Mouse (Mus musculus): ENCODE results near the gene Dennd6b. TPM values are rescaled to one million over a fixed set of nuclear protein-coding genes. Genes with fewer than 3 reads are reported as not detected.
A peak's percentile ranks its signal among the peaks of the same experiment; 100 is the strongest.

Gene Dennd6b
- polyA plus RNA-seq, 1 experiment from 2014 or later: 62.2 TPM

DNA sequence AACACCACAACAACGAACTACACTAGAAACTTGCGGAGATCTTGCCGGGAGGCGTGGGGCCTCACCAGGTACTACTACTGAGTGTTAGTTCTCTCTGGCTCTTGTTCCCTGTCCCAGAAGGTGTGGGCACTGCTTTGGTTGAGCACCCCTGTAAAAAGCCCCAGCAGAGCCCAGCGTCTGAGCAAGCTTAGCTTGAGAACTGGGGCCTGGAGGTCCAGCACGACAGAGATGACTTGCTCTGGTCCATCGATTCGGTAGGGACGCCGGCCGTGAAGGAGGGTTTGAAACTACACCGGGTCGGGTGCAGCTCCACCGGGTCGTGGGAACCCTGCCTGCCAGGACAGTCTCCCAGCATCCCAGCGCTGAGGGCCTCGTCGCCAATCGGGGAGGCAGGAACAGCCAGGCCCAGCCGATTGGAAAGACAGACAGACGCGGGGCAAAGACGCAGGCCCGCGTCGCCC, 16.2 kb downstream of the Dennd6b start:
- no peaks in the 10 kb centered on the region for H3K27me3 ChIP-seq
- H3K36me3 ChIP-seq: no peaks in the 10 kb centered on the region
- H3K4me2 ChIP-seq (replicated peaks): peak overlapping the region; percentile 84
- H3K4me3 ChIP-seq: peak overlapping the region; percentile 93
- peak overlapping the region; percentile 96 for H3K9ac ChIP-seq (replicated peaks)
- peaks cover 90% of the 10 kb centered on the region for H3K4me1 ChIP-seq
- ATAC-seq (replicated peaks): peak; percentile 12; the same call in 1 of the 2 replicates
- no peaks in the 10 kb centered on the region for H3K9me3 ChIP-seq
- H3K27ac ChIP-seq (replicated peaks): peak overlapping the region; percentile 94
- WGBS: under 1% methylated on average over 25 of the region's 26 CpGs

GRCm38 (mm10) chr15:89179630-89179964, 16.7 kb downstream of the Dennd6b start:
- no peaks in the 10 kb centered on the region for H3K9me3 ChIP-seq
- H3K4me2 ChIP-seq (replicated peaks): peak overlapping the region; percentile 84
- no peaks in the 10 kb centered on the region for H3K36me3 ChIP-seq
- peaks cover 90% of the 10 kb centered on the region for H3K4me1 ChIP-seq
- H3K27me3 ChIP-seq: no peaks in the 10 kb centered on the region
- H3K27ac ChIP-seq (replicated peaks): peak overlapping the region; percentile 94
- peak overlapping the region; percentile 93 for H3K4me3 ChIP-seq
- H3K9ac ChIP-seq (replicated peaks): peak overlapping the region; percentile 96
- 2% methylated on average over 6 of the region's 6 CpGs for WGBS
- no peak for ATAC-seq (replicated peaks)

DNA sequence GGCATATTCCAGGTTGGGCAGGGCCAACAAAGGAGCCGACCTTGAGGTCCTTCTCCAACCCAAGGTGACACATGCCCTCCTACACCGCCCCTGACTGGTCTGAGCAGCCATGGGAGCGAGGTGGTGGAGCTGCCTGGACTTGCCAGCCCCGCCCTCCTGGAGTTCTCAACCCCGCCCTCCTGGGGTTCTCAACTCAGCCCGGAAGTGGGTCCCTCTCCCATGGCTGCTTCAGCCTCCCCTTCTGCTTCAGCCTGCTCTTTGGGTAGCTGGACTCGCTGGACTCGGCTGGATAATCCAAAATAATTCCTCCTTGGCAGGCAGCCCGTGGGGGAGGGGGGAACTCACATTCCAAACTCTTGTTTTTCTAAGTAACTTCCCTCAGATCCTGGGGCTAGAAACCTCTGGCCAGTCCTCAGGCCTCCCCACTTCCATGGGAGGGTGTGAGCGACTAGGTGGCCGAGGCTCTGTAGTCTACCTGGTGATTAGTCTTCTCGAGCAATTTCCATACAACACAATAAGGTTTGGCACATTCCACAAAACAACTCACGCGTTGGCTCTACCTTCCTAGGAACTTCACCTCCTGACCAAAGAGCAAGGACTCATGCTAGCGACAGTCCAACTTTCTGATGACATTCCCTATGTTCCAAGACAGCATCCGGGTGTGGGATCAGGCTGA, 17.2 kb downstream of the Dennd6b start:
- Histone ChIP-seq H3K36me3 (no peaks in the 10 kb centered on the region), H3K4me3 (peak overlapping the region; percentile 93), H3K27ac (replicated peaks) (peak overlapping the region; percentile 94), H3K9me3 (no peaks in the 10 kb centered on the region), H3K27me3 (no peaks in the 10 kb centered on the region), H3K4me1 (peaks cover 90% of the 10 kb centered on the region), H3K9ac (replicated peaks) (peak overlapping the region; percentile 96), H3K4me2 (replicated peaks) (peak overlapping the region; percentile 84)
- no peak for ATAC-seq (replicated peaks)
- whole genome bisulfite sequencing: under 1% methylated on average over 16 of the region's 16 CpGs

DNA sequence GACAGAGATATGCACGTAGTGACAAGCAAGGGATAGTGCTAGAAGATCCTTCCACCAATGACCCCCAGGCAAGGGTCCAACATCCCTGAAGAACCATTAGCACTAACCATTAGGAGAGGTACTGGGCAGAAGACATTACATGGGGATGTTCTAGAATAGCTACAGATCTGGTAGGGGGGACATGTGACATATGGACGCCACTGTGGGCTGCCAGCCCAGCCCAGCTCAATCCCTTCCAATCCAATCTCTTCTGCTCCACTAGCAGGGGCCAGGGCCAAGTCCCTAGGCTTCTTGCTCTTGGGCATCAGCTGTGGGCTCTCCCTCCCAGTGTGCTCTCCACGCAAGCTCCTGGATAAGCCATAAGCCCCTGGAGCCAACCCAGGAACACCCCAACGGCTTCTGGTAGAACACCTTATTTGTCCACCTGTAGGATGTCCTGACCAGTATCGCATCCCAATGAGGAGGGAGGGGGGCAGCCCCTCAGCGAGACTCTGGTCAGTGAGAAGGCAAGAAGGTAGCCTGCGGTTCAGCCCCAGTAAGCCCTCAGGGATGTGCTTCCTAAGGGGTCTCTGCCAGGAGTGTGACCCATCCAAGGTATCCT, 17.9 kb downstream of the Dennd6b start:
- H3K4me3 ChIP-seq: peak overlapping the region; percentile 93
- H3K4me2 ChIP-seq (replicated peaks): peak overlapping the region; percentile 84
- H3K9me3 ChIP-seq: no peaks in the 10 kb centered on the region
- H3K27ac ChIP-seq (replicated peaks): peak overlapping the region; percentile 94
- WGBS: 66% methylated on average over 7 of the region's 7 CpGs
- no peak for ATAC-seq (replicated peaks)
- no peaks in the 10 kb centered on the region for H3K27me3 ChIP-seq
- H3K36me3 ChIP-seq: no peaks in the 10 kb centered on the region
- peaks cover 91% of the 10 kb centered on the region for H3K4me1 ChIP-seq
- peak overlapping the region; percentile 96 for H3K9ac ChIP-seq (replicated peaks)

DNA sequence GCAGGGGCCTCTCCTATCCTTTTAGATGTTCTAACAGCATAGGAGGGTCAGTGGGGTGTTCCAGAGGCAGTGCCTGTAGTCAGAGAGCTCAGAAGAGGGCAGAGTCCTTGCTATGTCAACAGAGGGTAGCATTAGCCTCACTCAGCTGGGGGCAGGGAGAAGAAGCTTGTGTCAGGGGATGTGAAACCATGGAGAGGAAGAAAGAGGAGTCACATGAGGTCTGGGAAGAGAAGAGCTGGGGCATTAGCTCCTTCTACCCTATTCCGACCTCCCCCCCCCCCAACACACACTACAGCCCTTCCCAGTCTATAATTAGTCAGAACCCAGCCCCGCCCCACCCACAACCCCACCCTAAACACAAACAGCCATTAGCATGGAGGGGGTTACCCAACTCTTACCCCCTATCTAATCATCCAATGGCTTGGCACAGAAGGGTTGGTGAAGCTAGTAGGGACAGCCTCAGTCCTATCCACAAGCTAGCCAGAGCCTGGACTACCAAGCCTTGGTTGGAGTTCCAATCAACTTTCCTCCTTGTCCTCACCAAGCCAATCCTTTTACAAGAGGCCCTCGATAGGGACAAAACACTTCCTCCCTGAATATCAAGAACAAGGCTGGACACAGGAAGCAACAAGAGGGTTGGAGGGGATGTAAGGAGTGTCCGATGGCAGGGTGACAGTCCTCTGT, 18.6 kb downstream of the Dennd6b start:
- peak overlapping the region; percentile 94 for H3K27ac ChIP-seq (replicated peaks)
- 0 out of 2 replicates have a peak overlapping the region, but pooled peaks have one; percentile 22 for H3K9ac ChIP-seq (replicated peaks)
- H3K4me1 ChIP-seq: peaks cover 92% of the 10 kb centered on the region
- H3K27me3 ChIP-seq: no peaks in the 10 kb centered on the region
- H3K4me2 ChIP-seq (replicated peaks): peak overlapping the region; percentile 84
- H3K4me3 ChIP-seq: no peak overlapping the region; the same call in 1 of the 2 replicates
- no peak for ATAC-seq (replicated peaks)
- H3K9me3 ChIP-seq: no peaks in the 10 kb centered on the region
- no peaks in the 10 kb centered on the region for H3K36me3 ChIP-seq
- 68% methylated on average over 4 of the region's 4 CpGs for WGBS

GRCm38 (mm10) chr15:89177121-89177520, 19.2 kb downstream of the Dennd6b start:
- WGBS: 11% methylated on average over 5 of the region's 5 CpGs
- Histone ChIP-seq H3K4me2 (replicated peaks) (peak overlapping the region; percentile 84), H3K9me3 (no peaks in the 10 kb centered on the region), H3K36me3 (no peaks in the 10 kb centered on the region), H3K4me3 (no peak overlapping the region), H3K9ac (replicated peaks) (0 out of 2 replicates have a peak overlapping the region, but pooled peaks have one; percentile 22), H3K27me3 (no peaks in the 10 kb centered on the region), H3K27ac (replicated peaks) (peak overlapping the region; percentile 61), H3K4me1 (peaks cover 92% of the 10 kb centered on the region)
- no peak for ATAC-seq (replicated peaks)

GRCm38 (mm10) chr15:89175411-89176155, 20.7 kb downstream of the Dennd6b start:
- WGBS: 60% methylated on average over 13 of the region's 13 CpGs

DNA sequence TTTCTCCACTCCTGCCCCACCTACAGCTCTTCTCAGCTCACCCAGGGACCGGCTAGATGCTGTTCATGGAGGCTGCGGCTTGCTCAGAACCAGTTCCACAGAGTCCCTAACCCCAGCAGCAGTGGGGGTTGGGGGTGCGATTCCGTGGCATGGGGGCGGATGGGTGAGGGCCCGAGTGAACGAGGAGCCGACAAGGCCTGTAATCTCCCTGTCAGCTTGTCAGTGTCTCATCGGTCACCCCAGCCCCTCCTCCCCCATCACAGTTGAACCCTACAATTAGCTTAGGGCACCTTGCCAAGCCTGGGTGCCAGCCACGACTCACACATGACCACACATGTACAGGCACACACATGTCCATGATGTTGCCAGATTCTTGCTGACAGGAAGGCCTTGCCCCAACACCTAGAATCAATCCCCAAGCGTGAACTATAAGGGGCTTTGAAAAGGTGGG, 21.4 kb downstream of the Dennd6b start:
- Histone ChIP-seq H3K9me3 (no peaks in the 10 kb centered on the region), H3K27ac (replicated peaks) (peak overlapping the region; percentile 90; the same call in 1 of the 2 replicates), H3K4me2 (replicated peaks) (peak overlapping the region; percentile 98), H3K4me1 (peaks cover 93% of the 10 kb centered on the region), H3K4me3 (no peak overlapping the region), H3K9ac (replicated peaks) (no peak overlapping the region), H3K36me3 (peaks cover 3% of the 10 kb centered on the region; the same call in 1 of the 2 replicates), H3K27me3 (no peaks in the 10 kb centered on the region)
- 0 out of 2 replicates have a peak, but pooled peaks have one; percentile 4 for ATAC-seq (replicated peaks)
- WGBS: 32% methylated on average over 11 of the region's 11 CpGs

More at GRCm38 (mm10) chr15:89175411-89176155, 20.7 kb downstream of the Dennd6b start:
- Histone ChIP-seq H3K9me3 (no peaks in the 10 kb centered on the region), H3K36me3 (no peaks in the 10 kb centered on the region), H3K27me3 (no peaks in the 10 kb centered on the region), H3K27ac (replicated peaks) (peak overlapping the region; percentile 90; the same call in 1 of the 2 replicates), H3K4me1 (peaks cover 89% of the 10 kb centered on the region), H3K4me3 (no peak overlapping the region), H3K4me2 (replicated peaks) (peak overlapping the region; percentile 98; the same call in 1 of the 2 replicates), H3K9ac (replicated peaks) (no peak overlapping the region)
- no peak for ATAC-seq (replicated peaks)

- Histone ChIP-seq H3K36me3 (peaks cover 5% of the 10 kb centered on the region; the same call in 1 of the 2 replicates), H3K9ac (replicated peaks) (peak overlapping the region; percentile 74), H3K27ac (replicated peaks) (peak overlapping the region; percentile 90), H3K4me3 (peak overlapping the region; percentile 57), H3K4me1 (peaks cover 93% of the 10 kb centered on the region), H3K4me2 (replicated peaks) (peak overlapping the region; percentile 98), H3K27me3 (no peaks in the 10 kb centered on the region), H3K9me3 (no peaks in the 10 kb centered on the region)
- ATAC-seq (replicated peaks): peak; percentile 17; the same call in 1 of the 2 replicates
- WGBS: 2% methylated on average over 15 of the region's 15 CpGs
These were observed 22.4 kb downstream of the Dennd6b start for GRCm38 (mm10) chr15:89173906-89174214.

- Histone ChIP-seq H3K27ac (replicated peaks) (peak overlapping the region; percentile 90), H3K9ac (replicated peaks) (peak overlapping the region; percentile 74), H3K4me1 (peaks cover 89% of the 10 kb centered on the region), H3K36me3 (peaks cover 5% of the 10 kb centered on the region; the same call in 1 of the 2 replicates), H3K27me3 (no peaks in the 10 kb centered on the region), H3K4me2 (replicated peaks) (peak overlapping the region; percentile 98), H3K9me3 (no peaks in the 10 kb centered on the region), H3K4me3 (peak overlapping the region; percentile 57)
- WGBS: under 1% methylated on average over 65 of the region's 65 CpGs
- ATAC-seq (replicated peaks): peak; percentile 49
These were observed 23.0 kb downstream of the Dennd6b start for GRCm38 (mm10) chr15:89173024-89173905.
